Mouse (Mus musculus) midbrain, embryonic 11.5 days (tissue): ENCODE data around the gene Reep1. TPM values are rescaled to one million over a fixed set of nuclear protein-coding genes. Genes with fewer than 3 reads are reported as not detected.

Experiments
- ATAC-seq: fragments of 200-750 bp; cut with Nextera tagmentation; 2 replicates; pipeline ENCODE4 v1.8.0; 2017; ENCODE audit warnings: moderate TSS enrichment, moderate library complexity; ENCODE audit not compliant: low FRiP score
- DNase-seq: peaks from one replicate; pipeline ENCODE4 v3.0.0; 2015; ENCODE audit warnings: low spot score; ENCODE audit errors: missing footprints
- H3K27ac ChIP-seq: fragments of 300-500 bp; sonication (generic); 2 replicates; pipeline ENCODE4 v1.5.1; 2014; ENCODE audit warnings: low read depth, low read length
- H3K27me3 ChIP-seq: fragments of 300-500 bp; sonication (generic); 2 replicates; pipeline ENCODE4 v1.6.1; 2014; ENCODE audit warnings: mild to moderate bottlenecking, low read length, moderate library complexity, mixed read lengths; ENCODE audit not compliant: control insufficient read depth, insufficient read depth
- H3K36me3 ChIP-seq: fragments of 300-500 bp; sonication (generic); 2 replicates; pipeline ENCODE4 v1.6.1; 2014; ENCODE audit warnings: mild to moderate bottlenecking, low read length, moderate library complexity, mixed read lengths; ENCODE audit not compliant: control insufficient read depth, insufficient read depth
- H3K4me1 ChIP-seq: fragments of 300-500 bp; sonication (generic); 2 replicates; pipeline ENCODE4 v1.6.1; 2014; ENCODE audit warnings: low read length; ENCODE audit not compliant: control insufficient read depth, insufficient read depth
- H3K4me2 ChIP-seq: fragments of 300-500 bp; sonication (generic); 2 replicates; pipeline ENCODE4 v1.6.1; 2014; ENCODE audit warnings: mild to moderate bottlenecking, moderate library complexity
- H3K4me3 ChIP-seq: fragments of 300-500 bp; sonication (generic); 2 replicates; pipeline ENCODE4 v1.5.1; 2014; ENCODE audit warnings: low read depth, low read length
- H3K9ac ChIP-seq: fragments of 300-500 bp; sonication (generic); 2 replicates; pipeline ENCODE4 v1.6.1; 2014; ENCODE audit warnings: low read length
- H3K9me3 ChIP-seq: fragments of 300-500 bp; sonication (generic); 2 replicates; pipeline ENCODE4 v1.6.1; 2016; ENCODE audit warnings: low read length; ENCODE audit not compliant: control insufficient read depth
- WGBS: fragments of 180-500 bp; shearing (Covaris S2); extraction: QIAGEN DNeasy Blood & Tissue Kit; methylation state at CpG from one replicate; pipeline ENCODE4 v1.1.7; 2014; 5-methylcytosine and 5-hydroxymethylcytosine counted together
- polyA plus RNA-seq: library from polyadenylated mRNA; unstranded; fragments of >200 nt; fragmentation: Nextera tagmentation; extraction: Ambion mirVana; gene quantifications from 2 replicates; pipeline ENCODE4 v1.2.1, GENCODE M21; 2014

The Reep1 gene
- 72.1 TPM in 2 replicates for polyA plus RNA-seq

GRCm38 (mm10) chr6:71707511-71708501 is at the start of gene Reep1:
Gene Reep1, plus strand, starts transcription at chr6:71707561.
- ATAC-seq (peak; percentile 95), DNase-seq (peak; percentile 96)
- H3K4me2 ChIP-seq = peak within 1 kb of the TSS; percentile 86
- under 1% methylated on average over 82 of the region's 91 CpGs for WGBS
- H3K9me3 ChIP-seq = no peaks in the 10 kb centered on the region
- H3K36me3 ChIP-seq = no peaks in the 10 kb centered on the region
- H3K9ac ChIP-seq = peak within 1 kb of the TSS; percentile 71
- H3K27ac ChIP-seq = peak within 1 kb of the TSS; percentile 2; the same call in 1 of the 2 replicates
- H3K4me3 ChIP-seq = peak within 1 kb of the TSS; percentile 65
- no peaks in the 10 kb centered on the region; the same call in 1 of the 2 replicates for H3K27me3 ChIP-seq
- peaks cover 10% of the 10 kb centered on the region for H3K4me1 ChIP-seq

- DNase-seq (no peak), ATAC-seq (no peak)
- no peaks in the 10 kb centered on the region for H3K36me3 ChIP-seq
- WGBS = 81% methylated on average over 2 of the region's 2 CpGs
- H3K9ac ChIP-seq = no peak overlapping the region
- no peak overlapping the region for H3K27ac ChIP-seq
- H3K27me3 ChIP-seq = no peaks in the 10 kb centered on the region
- no peak overlapping the region for H3K4me2 ChIP-seq
- no peaks in the 10 kb centered on the region for H3K9me3 ChIP-seq
- no peaks in the 10 kb centered on the region for H3K4me1 ChIP-seq
- H3K4me3 ChIP-seq = no peak overlapping the region
Observed at GRCm38 (mm10) chr6:71658290-71658689, 49.1 kb upstream of the Reep1 start.

- no peak overlapping the region for H3K9ac ChIP-seq
- 74% methylated on average over 1 of the region's 1 CpGs for WGBS
- no peak for DNase-seq
- H3K27me3 ChIP-seq = no peaks in the 10 kb centered on the region
- no peak overlapping the region for H3K4me3 ChIP-seq
- H3K36me3 ChIP-seq = no peaks in the 10 kb centered on the region
- no peak for ATAC-seq
- no peaks in the 10 kb centered on the region for H3K4me1 ChIP-seq
- H3K9me3 ChIP-seq = no peaks in the 10 kb centered on the region
- no peak overlapping the region for H3K27ac ChIP-seq
- no peak overlapping the region for H3K4me2 ChIP-seq
Observed at GRCm38 (mm10) chr6:71664511-71664910, 42.9 kb upstream of the Reep1 start.

GRCm38 (mm10) chr6:71673166-71673565 is 34.2 kb upstream of the Reep1 start:
- DNase-seq (no peak), ATAC-seq (no peak)
- no peaks in the 10 kb centered on the region for H3K36me3 ChIP-seq
- WGBS = 67% methylated on average over 2 of the region's 2 CpGs
- no peak overlapping the region for H3K9ac ChIP-seq
- H3K4me3 ChIP-seq = no peak overlapping the region
- no peaks in the 10 kb centered on the region for H3K27me3 ChIP-seq
- no peak overlapping the region for H3K4me2 ChIP-seq
- no peaks in the 10 kb centered on the region for H3K4me1 ChIP-seq
- H3K27ac ChIP-seq = no peak overlapping the region
- H3K9me3 ChIP-seq = no peaks in the 10 kb centered on the region

- no peak for DNase-seq
- ATAC-seq = no peak
Observed at GRCm38 (mm10) chr6:71678891-71679290, 28.5 kb upstream of the Reep1 start.

GRCm38 (mm10) chr6:71695150-71695549 is 12.2 kb upstream of the Reep1 start:
- WGBS = 96% methylated on average over 2 of the region's 2 CpGs
- H3K4me3 ChIP-seq = no peak overlapping the region
- no peak for ATAC-seq

More at GRCm38 (mm10) chr6:71678891-71679290, 28.5 kb upstream of the Reep1 start:
- no peaks in the 10 kb centered on the region for H3K4me1 ChIP-seq
- 63% methylated on average over 7 of the region's 7 CpGs for WGBS
- H3K27ac ChIP-seq = no peak overlapping the region
- H3K4me3 ChIP-seq = no peak overlapping the region
- H3K9ac ChIP-seq = no peak overlapping the region
- H3K4me2 ChIP-seq = no peak overlapping the region
- no peaks in the 10 kb centered on the region for H3K27me3 ChIP-seq
- no peaks in the 10 kb centered on the region for H3K36me3 ChIP-seq
- no peaks in the 10 kb centered on the region for H3K9me3 ChIP-seq

GRCm38 (mm10) chr6:71695599-71695998 is 11.8 kb upstream of the Reep1 start:
- Histone ChIP-seq H3K27ac (no peak overlapping the region), H3K27me3 (no peaks in the 10 kb centered on the region), H3K4me1 (no peaks in the 10 kb centered on the region), H3K4me3 (no peak overlapping the region), H3K9me3 (no peaks in the 10 kb centered on the region), H3K4me2 (no peak overlapping the region), H3K9ac (no peak overlapping the region), H3K36me3 (no peaks in the 10 kb centered on the region)
- 91% methylated on average over 3 of the region's 3 CpGs for WGBS
- ATAC-seq = no peak
- no peak for DNase-seq

More at GRCm38 (mm10) chr6:71695150-71695549, 12.2 kb upstream of the Reep1 start:
- Histone ChIP-seq H3K27me3 (no peaks in the 10 kb centered on the region), H3K27ac (no peak overlapping the region), H3K9ac (no peak overlapping the region), H3K36me3 (no peaks in the 10 kb centered on the region), H3K9me3 (no peaks in the 10 kb centered on the region), H3K4me1 (no peaks in the 10 kb centered on the region), H3K4me2 (no peak overlapping the region)
- DNase-seq = no peak

GRCm38 (mm10) chr6:71706871-71707270 is 490 bp upstream of the Reep1 start:
- peaks cover 10% of the 10 kb centered on the region for H3K4me1 ChIP-seq

GRCm38 (mm10) chr6:71708528-71708927 is 1.2 kb downstream of the Reep1 start:
- H3K27ac ChIP-seq = no peak overlapping the region
- ATAC-seq (peak; percentile 25), DNase-seq (no peak)
- H3K4me1 ChIP-seq = peaks cover 10% of the 10 kb centered on the region
- no peaks in the 10 kb centered on the region for H3K36me3 ChIP-seq
- 8% methylated on average over 3 of the region's 3 CpGs for WGBS
- H3K4me2 ChIP-seq = peak overlapping the region; percentile 86
- no peaks in the 10 kb centered on the region; the same call in 1 of the 2 replicates for H3K27me3 ChIP-seq
- H3K4me3 ChIP-seq = peak overlapping the region; percentile 65
- H3K9me3 ChIP-seq = no peaks in the 10 kb centered on the region
- peak overlapping the region; percentile 71; the same call in 1 of the 2 replicates for H3K9ac ChIP-seq

More at GRCm38 (mm10) chr6:71706871-71707270, 490 bp upstream of the Reep1 start:
- 83% methylated on average over 12 of the region's 12 CpGs for WGBS
- Histone ChIP-seq H3K27me3 (no peaks in the 10 kb centered on the region; the same call in 1 of the 2 replicates), H3K4me3 (no peak overlapping the region), H3K4me2 (peak overlapping the region; percentile 86; the same call in 1 of the 2 replicates), H3K27ac (no peak overlapping the region), H3K9ac (no peak overlapping the region), H3K36me3 (no peaks in the 10 kb centered on the region), H3K9me3 (no peaks in the 10 kb centered on the region)
- peak; percentile 4; the same call in 1 of the 2 replicates for ATAC-seq
- no peak for DNase-seq
